Mouse (Mus musculus) v-Abl transformed pro-B cells (cell line): ENCODE measurements around the gene Ntn1.

Experiments
- in situ Hi-C, 2 experiments: fragments of 400-800 bp; cut with MboI; formaldehyde crosslinking; loops; one replicate each; pipeline ENCODE4 v1.15.1; 2025; ENCODE audit not compliant: unreplicated experiment in 2 of 2

Gene Ntn1

GRCm38 (mm10) chr11:68285754-68286141 lies 114.9 kb downstream of the Ntn1 start:
- in situ Hi-C loops: no loop called here

GRCm38 (mm10) chr11:68280001-68280510 lies 120.6 kb downstream of the Ntn1 start:
- in situ Hi-C loops: no loop called here

- in situ Hi-C loops: no loop called here
These were observed 123.7 kb downstream of the Ntn1 start for GRCm38 (mm10) chr11:68276945-68277344.

- in situ Hi-C loops: no loop called here
These were observed 126.3 kb downstream of the Ntn1 start for GRCm38 (mm10) chr11:68274331-68274811.

GRCm38 (mm10) chr11:68273855-68274254 lies 126.8 kb downstream of the Ntn1 start:
- in situ Hi-C loops: no loop called here

- in situ Hi-C loops: no loop called here
These were observed 129.7 kb downstream of the Ntn1 start for GRCm38 (mm10) chr11:68270730-68271467.

GRCm38 (mm10) chr11:68264276-68264675 lies 136.3 kb downstream of the Ntn1 start:
- in situ Hi-C loops: no loop called here

GRCm38 (mm10) chr11:68263100-68263499 lies 137.5 kb downstream of the Ntn1 start:
- in situ Hi-C loops: no loop called here

GRCm38 (mm10) chr11:68261162-68261892 lies 139.3 kb downstream of the Ntn1 start:
- in situ Hi-C loops: no loop called here

- in situ Hi-C loops: no loop called here
These were observed 140.2 kb downstream of the Ntn1 start for GRCm38 (mm10) chr11:68260399-68260798.

- in situ Hi-C loops: no loop called here
These were observed 142.1 kb downstream of the Ntn1 start for GRCm38 (mm10) chr11:68258498-68258897.

- in situ Hi-C loops: no loop called here
These were observed 147.1 kb downstream of the Ntn1 start for GRCm38 (mm10) chr11:68253531-68253930.

- in situ Hi-C loops: no loop called here
These were observed 150.5 kb downstream of the Ntn1 start for GRCm38 (mm10) chr11:68250106-68250505.

- in situ Hi-C loops: no loop called here
These were observed 152.7 kb downstream of the Ntn1 start for GRCm38 (mm10) chr11:68247897-68248296.

- in situ Hi-C loops: no loop called here
These were observed 155.7 kb downstream of the Ntn1 start for GRCm38 (mm10) chr11:68244992-68245261.

GRCm38 (mm10) chr11:68244254-68244991 lies 156.2 kb downstream of the Ntn1 start:
- in situ Hi-C loops: no loop called here

- in situ Hi-C loops: no loop called here
These were observed 160.9 kb downstream of the Ntn1 start for GRCm38 (mm10) chr11:68239756-68240155.

- in situ Hi-C loops: no loop called here
These were observed 167.1 kb downstream of the Ntn1 start for GRCm38 (mm10) chr11:68233469-68233965.

- in situ Hi-C loops: no loop called here
These were observed 169.1 kb downstream of the Ntn1 start for GRCm38 (mm10) chr11:68231558-68231957.

- in situ Hi-C loops: loop anchor here in 1 of 2 experiments (10.0 kb wide), 1 partner anchor 224 kb away; no protein-coding TSS in a partner anchor
These were observed 171.5 kb downstream of the Ntn1 start for GRCm38 (mm10) chr11:68228941-68229665.
